Mouse (Mus musculus) heart, embryonic 14.5 days (tissue): ENCODE results near the gene Polr3a. TPM values are rescaled to one million over a fixed set of nuclear protein-coding genes. Genes with fewer than 3 reads are reported as not detected.

Experiments used
- ATAC-seq: fragments of 200-750 bp; cut with Nextera tagmentation; 2 replicates; pipeline ENCODE4 v1.8.0; 2017; ENCODE audit warnings: low read depth, moderate TSS enrichment; ENCODE audit not compliant: insufficient number of reproducible peaks, insufficient read depth, low FRiP score
- H3K27ac ChIP-seq, 2 experiments: fragments of 200-500 bp in 1 of 2; fragments of 300-500 bp in 1 of 2; sonication (generic) in 1 of 2; replicated peaks in 1 of 2; 2 replicates each; pipeline ENCODE4 v1.5.1; 2012 to 2014; ENCODE audit warnings: low read depth in 2 of 2, low read length in 2 of 2, control low read depth in 1 of 2, mild to moderate bottlenecking in 1 of 2, mixed read lengths in 1 of 2; ENCODE audit not compliant: control insufficient read depth in 1 of 2, insufficient read depth in 1 of 2
- H3K27me3 ChIP-seq: fragments of 300-500 bp; sonication (generic); 2 replicates; pipeline ENCODE4 v1.6.1; 2014; ENCODE audit warnings: mild to moderate bottlenecking, low read length, control low read depth; ENCODE audit not compliant: control insufficient read depth, insufficient read depth
- H3K36me3 ChIP-seq: fragments of 300-500 bp; sonication (generic); 2 replicates; pipeline ENCODE4 v1.6.1; 2014; ENCODE audit warnings: mild to moderate bottlenecking, control low read depth, low read length, mixed read lengths; ENCODE audit not compliant: control insufficient read depth, insufficient read depth
- H3K4me1 ChIP-seq, 2 experiments: fragments of 200-500 bp in 1 of 2; fragments of 300-500 bp in 1 of 2; sonication (generic) in 1 of 2; 2 replicates each; pipeline ENCODE4 v1.6.1; 2012 to 2014; ENCODE audit warnings: low read length in 2 of 2, control low read depth in 1 of 2, mixed read lengths in 1 of 2; ENCODE audit not compliant: control insufficient read depth in 2 of 2, insufficient read depth in 2 of 2
- H3K4me2 ChIP-seq: fragments of 300-500 bp; sonication (generic); 2 replicates; pipeline ENCODE4 v1.6.1; 2014; ENCODE audit warnings: mild to moderate bottlenecking, low read length
- H3K4me3 ChIP-seq, 2 experiments: fragments of 200-500 bp in 1 of 2; fragments of 300-500 bp in 1 of 2; sonication (generic) in 1 of 2; 2 replicates each; pipeline ENCODE4 v1.5.1; 2012 to 2014; ENCODE audit warnings: low read length in 2 of 2, mild to moderate bottlenecking in 2 of 2, control low read depth in 1 of 2, low read depth in 1 of 2, moderate library complexity in 1 of 2; ENCODE audit not compliant: control insufficient read depth in 1 of 2, insufficient read depth in 1 of 2
- H3K9ac ChIP-seq: fragments of 300-500 bp; sonication (generic); 2 replicates; pipeline ENCODE4 v1.6.1; 2014; ENCODE audit warnings: mild to moderate bottlenecking, low read length
- H3K9me3 ChIP-seq: fragments of 300-500 bp; sonication (generic); 2 replicates; pipeline ENCODE4 v1.6.1; 2016; ENCODE audit warnings: low read length, control low read depth; ENCODE audit not compliant: control insufficient read depth
- WGBS: fragments of 180-500 bp; shearing (Covaris S2); extraction: QIAGEN DNeasy Blood & Tissue Kit; methylation state at CpG from one replicate; pipeline ENCODE4 v1.1.7; 2014; 5-methylcytosine and 5-hydroxymethylcytosine counted together
- polyA plus RNA-seq: library from polyadenylated mRNA; unstranded; fragments of >200 nt; fragmentation: Nextera tagmentation; extraction: Ambion mirVana; gene quantifications from 2 replicates; pipeline ENCODE4 v1.2.1, GENCODE M21; 2014

The Polr3a gene
- polyA plus RNA-seq, 1 experiment from 2014 or later = 13.3 TPM

DNA sequence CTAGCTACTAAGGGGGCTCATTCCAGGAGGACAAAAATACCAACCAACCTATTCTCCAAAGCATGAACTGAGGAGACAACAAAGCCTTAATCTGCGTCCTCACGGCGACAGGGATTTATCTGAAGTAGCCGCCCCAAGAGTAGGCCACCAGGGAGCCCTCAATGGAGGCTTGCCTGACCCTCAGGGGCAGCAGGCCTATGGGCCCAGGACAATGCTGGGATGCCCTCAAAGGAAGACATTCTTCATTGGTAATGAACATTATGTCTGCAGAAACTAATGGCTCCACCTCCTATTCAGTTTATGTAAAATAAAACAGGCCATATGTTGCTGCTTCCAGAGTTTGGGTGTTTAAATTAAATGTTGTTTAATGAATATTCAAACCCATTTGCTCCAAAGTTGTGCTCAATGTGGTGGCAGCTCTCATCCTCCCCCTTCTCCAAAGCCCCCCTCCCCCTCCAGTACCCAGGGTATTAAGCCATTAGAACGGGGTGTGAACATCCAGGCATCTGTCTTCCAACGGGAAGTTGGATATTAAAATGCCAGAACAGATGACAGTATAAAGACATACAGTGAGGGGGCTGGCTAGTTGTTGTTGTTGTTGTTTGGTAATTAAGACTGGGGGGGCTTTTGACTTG is 25.8 kb upstream of the Polr3a start:
- ATAC-seq = no peak
- Histone ChIP-seq H3K4me1 (peaks cover 5 to 8% of the 10 kb centered on the region in 2 experiments; a peak in 3 of 4 replicates), H3K9ac (no peak overlapping the region), H3K9me3 (peaks cover 6% of the 10 kb centered on the region; the same call in 1 of the 2 replicates), H3K27ac (no peak overlapping the region), H3K4me2 (no peak overlapping the region), H3K27me3 (no peaks in the 10 kb centered on the region), H3K4me3 (no peak overlapping the region), H3K36me3 (no peaks in the 10 kb centered on the region)
- WGBS = 73% methylated on average over 6 of the region's 6 CpGs

GRCm38 (mm10) chr14:24510679-24511078 is 23.8 kb upstream of the Polr3a start:
- Histone ChIP-seq H3K36me3 (no peaks in the 10 kb centered on the region), H3K4me3 (no peak overlapping the region), H3K27ac (no peak overlapping the region), H3K27me3 (no peaks in the 10 kb centered on the region), H3K4me1 (peaks cover 10 to 12% of the 10 kb centered on the region in 2 experiments; a peak in 3 of 4 replicates), H3K9me3 (peaks cover 6% of the 10 kb centered on the region; the same call in 1 of the 2 replicates), H3K9ac (no peak overlapping the region), H3K4me2 (no peak overlapping the region)
- 73% methylated on average over 2 of the region's 2 CpGs for WGBS
- no peak for ATAC-seq

- Histone ChIP-seq H3K9ac (no peak overlapping the region), H3K4me3 (no peak overlapping the region), H3K27me3 (no peaks in the 10 kb centered on the region), H3K27ac (no peak overlapping the region), H3K36me3 (no peaks in the 10 kb centered on the region), H3K9me3 (peaks cover 6% of the 10 kb centered on the region; the same call in 1 of the 2 replicates), H3K4me1 (peaks cover 10 to 12% of the 10 kb centered on the region in 2 experiments; a peak in 3 of 4 replicates), H3K4me2 (no peak overlapping the region)
- ATAC-seq = no peak
- 97% methylated on average over 1 of the region's 1 CpGs for WGBS
These were observed 23.4 kb upstream of the Polr3a start for GRCm38 (mm10) chr14:24510218-24510617.

DNA sequence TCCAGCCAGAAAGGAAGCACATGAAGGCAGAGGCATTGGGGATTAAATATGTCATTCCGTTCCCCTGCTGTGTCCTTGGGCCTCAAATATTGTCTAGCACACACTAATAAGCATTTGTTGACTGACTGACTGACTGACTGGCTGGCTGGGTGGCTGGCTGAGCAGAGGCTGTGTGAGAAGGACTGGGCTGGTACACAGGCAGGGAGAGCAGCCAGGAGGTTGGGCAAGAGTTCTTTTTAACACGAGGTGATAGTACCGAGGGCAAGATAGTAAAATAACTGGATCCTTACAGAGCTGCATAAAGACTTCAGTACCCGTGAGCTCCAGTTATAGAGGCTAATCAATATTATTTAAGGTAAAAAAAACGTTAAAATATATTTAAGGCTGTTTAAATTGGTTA is 22.7 kb upstream of the Polr3a start:
- H3K9ac ChIP-seq = no peak overlapping the region

DNA sequence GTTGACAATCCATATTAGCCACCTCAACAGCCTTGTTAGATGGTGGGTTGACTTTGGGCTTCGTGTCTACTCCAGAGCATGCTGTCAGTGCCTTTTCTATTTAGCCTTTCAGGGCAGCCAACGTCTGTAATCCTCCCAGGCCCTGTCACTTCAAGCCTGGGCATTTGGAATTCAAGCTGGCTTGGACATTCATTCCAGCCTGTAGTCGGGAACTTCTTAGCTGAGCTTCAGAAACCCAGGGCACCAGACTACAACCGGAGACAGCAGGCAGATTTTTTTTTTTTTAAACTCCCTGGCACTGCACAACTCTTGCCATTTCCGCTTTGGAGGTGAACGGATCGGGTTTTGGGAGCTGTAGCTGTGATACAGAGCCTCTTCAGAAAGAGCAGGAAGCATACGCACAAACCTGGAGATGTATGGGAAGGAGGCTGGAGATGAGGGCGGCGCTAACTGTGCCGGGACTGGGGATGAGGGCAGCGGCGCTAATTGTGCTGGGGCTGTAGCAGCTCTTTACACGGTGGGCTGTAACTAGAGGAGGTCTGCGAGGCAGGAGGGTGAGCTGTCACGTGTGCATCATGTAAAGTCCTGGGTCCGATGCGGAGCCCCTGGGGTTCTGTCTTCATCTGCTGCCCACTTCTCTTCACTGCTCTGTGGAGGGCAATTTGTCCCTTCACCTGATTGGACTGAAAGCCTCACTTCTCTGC is 21.4 kb upstream of the Polr3a start:
- WGBS = 21% methylated on average over 18 of the region's 18 CpGs
- peak overlapping the region; percentile 37 for H3K4me2 ChIP-seq
- peak overlapping the region in 1 of 2 experiments; percentile 10; a peak in 2 of 4 replicates for H3K4me3 ChIP-seq

More for the DNA sequence above, 22.7 kb upstream of the Polr3a start:
- H3K27me3 ChIP-seq = no peaks in the 10 kb centered on the region
- no peak for ATAC-seq
- peaks cover 10 to 12% of the 10 kb centered on the region in 2 experiments; a peak in 3 of 4 replicates for H3K4me1 ChIP-seq
- no peak overlapping the region for H3K4me2 ChIP-seq
- H3K4me3 ChIP-seq = no peak overlapping the region
- no peaks in the 10 kb centered on the region for H3K36me3 ChIP-seq
- H3K27ac ChIP-seq = no peak overlapping the region
- 58% methylated on average over 5 of the region's 5 CpGs for WGBS
- H3K9me3 ChIP-seq = peaks cover 6% of the 10 kb centered on the region; the same call in 1 of the 2 replicates

GRCm38 (mm10) chr14:24507452-24508069 is 20.7 kb upstream of the Polr3a start:
- no peak overlapping the region for H3K9ac ChIP-seq
- ATAC-seq = no peak
- H3K27ac ChIP-seq = no peak overlapping the region
- peaks cover 6% of the 10 kb centered on the region; the same call in 1 of the 2 replicates for H3K9me3 ChIP-seq
- H3K4me3 ChIP-seq = no peak overlapping the region
- H3K4me2 ChIP-seq = peak overlapping the region; percentile 37
- 27% methylated on average over 14 of the region's 14 CpGs for WGBS
- no peaks in the 10 kb centered on the region for H3K27me3 ChIP-seq
- H3K4me1 ChIP-seq = peaks cover 10 to 12% of the 10 kb centered on the region in 2 experiments; a peak in 3 of 4 replicates
- H3K36me3 ChIP-seq = no peaks in the 10 kb centered on the region

More for the DNA sequence above, 21.4 kb upstream of the Polr3a start:
- no peaks in the 10 kb centered on the region for H3K27me3 ChIP-seq
- peaks cover 10 to 12% of the 10 kb centered on the region in 2 experiments; a peak in 3 of 4 replicates for H3K4me1 ChIP-seq
- H3K36me3 ChIP-seq = no peaks in the 10 kb centered on the region
- H3K9ac ChIP-seq = no peak overlapping the region; the same call in 1 of the 2 replicates
- no peak overlapping the region for H3K27ac ChIP-seq
- ATAC-seq = no peak
- H3K9me3 ChIP-seq = peaks cover 6% of the 10 kb centered on the region; the same call in 1 of the 2 replicates

GRCm38 (mm10) chr14:24501256-24501655 is 14.4 kb upstream of the Polr3a start:
- Histone ChIP-seq H3K27ac (no peak overlapping the region), H3K4me3 (no peak overlapping the region), H3K4me1 (peaks cover 0 to 5% of the 10 kb centered on the region in 2 experiments; a peak in 2 of 4 replicates), H3K9ac (no peak overlapping the region; the same call in 1 of the 2 replicates), H3K36me3 (peaks cover 33% of the 10 kb centered on the region), H3K4me2 (peak overlapping the region; percentile 45; the same call in 1 of the 2 replicates), H3K9me3 (no peaks in the 10 kb centered on the region), H3K27me3 (no peaks in the 10 kb centered on the region)
- ATAC-seq = no peak
- 46% methylated on average over 4 of the region's 4 CpGs for WGBS
